Mouse (Mus musculus) CH12.LX (cell line): ENCODE data around the gene Rnf5. TPM values are rescaled to one million over a fixed set of nuclear protein-coding genes. Genes with fewer than 3 reads are reported as not detected.

Source experiments
- DNase-seq: peaks from one replicate; pipeline ENCODE4 v3.0.0-alpha.2; 2013; ENCODE audit errors: extremely low read depth
- H3K27ac ChIP-seq: 2 replicates; pipeline ENCODE4 v1.5.1; 2012; ENCODE audit warnings: low read depth, mild to moderate bottlenecking, control low read depth, moderate library complexity; ENCODE audit not compliant: insufficient read depth
- H3K27me3 ChIP-seq: replicated peaks from 2 replicates; pipeline ENCODE3; 2012; ENCODE audit warnings: inconsistent platforms
- H3K36me3 ChIP-seq, 2 experiments: replicated peaks in 1 of 2; 2 replicates each; pipeline versions ENCODE3 to v1.6.1; 2012; ENCODE audit warnings: inconsistent platforms in 1 of 2, low read length in 1 of 2, mild to moderate bottlenecking in 1 of 2, mixed read lengths in 1 of 2, moderate library complexity in 1 of 2; ENCODE audit not compliant: control insufficient read depth in 1 of 2, insufficient read depth in 1 of 2
- H3K4me1 ChIP-seq, 2 experiments: 2 replicates each; pipeline ENCODE4 v1.6.1; 2012; ENCODE audit warnings: inconsistent platforms in 1 of 2, moderate library complexity in 1 of 2; ENCODE audit not compliant: insufficient read depth in 2 of 2, control insufficient read depth in 1 of 2
- H3K4me2 ChIP-seq: 2 replicates; pipeline ENCODE4 v1.6.1; 2012; ENCODE audit warnings: low read depth, mild to moderate bottlenecking, control low read depth; ENCODE audit not compliant: poor library complexity, insufficient read depth, severe bottlenecking
- H3K4me3 ChIP-seq, 3 experiments: fragments of 150-350 bp in 1 of 3; sonication (generic) in 1 of 3; replicated peaks in 1 of 3; 2 replicates each; pipeline versions ENCODE3 to v1.5.1; 2011 to 2012; ENCODE audit warnings: low read depth in 2 of 3, low read length in 2 of 3, mild to moderate bottlenecking in 2 of 3, moderate library complexity in 2 of 3, control low read depth in 1 of 3, improper control_type of control experiment in 1 of 3, inconsistent platforms in 1 of 3, mixed read lengths in 1 of 3; ENCODE audit not compliant: poor library complexity in 1 of 3
- H3K79me2 ChIP-seq: replicated peaks from 2 replicates; pipeline ENCODE4 v1.6.1; 2012; ENCODE audit warnings: mild to moderate bottlenecking, moderate library complexity; ENCODE audit not compliant: control insufficient read depth, poor library complexity, insufficient read depth, severe bottlenecking; ENCODE audit errors: extremely low read depth
- H3K9ac ChIP-seq: 2 replicates; pipeline ENCODE4 v1.6.1; 2012; ENCODE audit warnings: low read depth, mild to moderate bottlenecking, control low read depth, moderate library complexity; ENCODE audit not compliant: insufficient read depth
- H3K9me3 ChIP-seq: replicated peaks from 2 replicates; pipeline ENCODE3; 2012; ENCODE audit warnings: low read length, inconsistent platforms, mixed read lengths
- BHLHE40 ChIP-seq: IDR thresholded peaks from 2 replicates; pipeline ENCODE4 v1.6.1; 2011; ENCODE audit warnings: mild to moderate bottlenecking, low read depth, low read length, improper control_type of control experiment
- CHD2 ChIP-seq: IDR thresholded peaks from 2 replicates; pipeline ENCODE4 v1.6.1; 2011; ENCODE audit warnings: low read length, improper control_type of control experiment
- E2F4 ChIP-seq: IDR thresholded peaks from 2 replicates; pipeline ENCODE4 v1.6.1; 2011; ENCODE audit warnings: low read depth, low read length, improper control_type of control experiment; ENCODE audit not compliant: insufficient replicate concordance
- ELF1 ChIP-seq: IDR thresholded peaks from 2 replicates; pipeline ENCODE4 v1.6.1; 2014; ENCODE audit warnings: low read depth, mild to moderate bottlenecking, inconsistent platforms, low read length, improper control_type of control experiment
- GABPA ChIP-seq: IDR thresholded peaks from 2 replicates; pipeline ENCODE4 v1.6.1; 2012; ENCODE audit warnings: low read depth, low read length, improper control_type of control experiment, inconsistent platforms; ENCODE audit not compliant: insufficient replicate concordance
- HCFC1 ChIP-seq: IDR thresholded peaks from 2 replicates; pipeline ENCODE4 v1.6.1; 2012; ENCODE audit warnings: low read depth, mild to moderate bottlenecking, inconsistent platforms, low read length, improper control_type of control experiment
- IRF4 ChIP-seq: IDR thresholded peaks from 2 replicates; pipeline ENCODE4 v1.6.1; 2014; ENCODE audit warnings: low read depth, mild to moderate bottlenecking, inconsistent platforms, low read length, improper control_type of control experiment
- JUND ChIP-seq: conservative IDR thresholded peaks from 2 replicates; pipeline ENCODE4 v1.6.1; 2011; ENCODE audit warnings: low read depth, low read length, improper control_type of control experiment
- MAFK ChIP-seq: IDR thresholded peaks from 2 replicates; pipeline ENCODE4 v1.6.1; 2011; ENCODE audit warnings: low read length, improper control_type of control experiment; ENCODE audit not compliant: insufficient replicate concordance
- MAX ChIP-seq: IDR thresholded peaks from 2 replicates; pipeline ENCODE4 v1.6.1; 2011; ENCODE audit warnings: low read length, improper control_type of control experiment
- MAZ ChIP-seq: IDR thresholded peaks from 2 replicates; pipeline ENCODE4 v1.6.1; 2012; ENCODE audit warnings: low read depth, mild to moderate bottlenecking, inconsistent platforms, low read length, improper control_type of control experiment, moderate library complexity
- MXI1 ChIP-seq: IDR thresholded peaks from 2 replicates; pipeline ENCODE4 v1.6.1; 2011; ENCODE audit warnings: mild to moderate bottlenecking, low read depth, low read length, improper control_type of control experiment
- MYC ChIP-seq: IDR thresholded peaks from 2 replicates; pipeline ENCODE4 v1.6.1; 2011; ENCODE audit warnings: low read depth, mild to moderate bottlenecking, improper control_type of control experiment, low read length
- NELFE ChIP-seq: IDR thresholded peaks from 2 replicates; pipeline ENCODE4 v1.6.1; 2011; ENCODE audit warnings: low read depth, low read length, improper control_type of control experiment
- PAX5 ChIP-seq: IDR thresholded peaks from 2 replicates; pipeline ENCODE4 v1.6.1; 2012; ENCODE audit warnings: low read length, inconsistent platforms, mixed read lengths
- POLR2A ChIP-seq: IDR thresholded peaks from 2 replicates; pipeline ENCODE4 v1.6.1; 2011; ENCODE audit warnings: low read depth, mild to moderate bottlenecking, improper control_type of control experiment, low read length
- RAD21 ChIP-seq: IDR thresholded peaks from 2 replicates; pipeline ENCODE4 v1.6.1; 2011; ENCODE audit warnings: low read depth, mild to moderate bottlenecking, low read length, improper control_type of control experiment, moderate library complexity
- SIN3A ChIP-seq: IDR thresholded peaks from 2 replicates; pipeline ENCODE4 v1.6.1; 2012; ENCODE audit warnings: low read length, improper control_type of control experiment, inconsistent platforms
- TCF12 ChIP-seq: IDR thresholded peaks from 2 replicates; pipeline ENCODE4 v1.6.1; 2014; ENCODE audit warnings: low read depth, mild to moderate bottlenecking, inconsistent platforms, low read length, improper control_type of control experiment
- UBTF ChIP-seq: IDR thresholded peaks from 2 replicates; pipeline ENCODE4 v1.6.1; 2012; ENCODE audit warnings: low read depth, mild to moderate bottlenecking, inconsistent platforms, low read length, improper control_type of control experiment, moderate library complexity
- USF1 ChIP-seq: IDR thresholded peaks from 2 replicates; pipeline ENCODE4 v1.6.1; 2014; ENCODE audit warnings: low read depth, mild to moderate bottlenecking, inconsistent platforms, low read length, improper control_type of control experiment
- ZC3H11A ChIP-seq: IDR thresholded peaks from 2 replicates; pipeline ENCODE4 v1.6.1; 2012; ENCODE audit warnings: low read depth, mild to moderate bottlenecking, inconsistent platforms, low read length, improper control_type of control experiment
- ZMIZ1 ChIP-seq: IDR thresholded peaks from 2 replicates; pipeline ENCODE4 v1.6.1; 2012; ENCODE audit warnings: low read depth, mild to moderate bottlenecking, inconsistent platforms, low read length, improper control_type of control experiment
- ZNF384 ChIP-seq: IDR thresholded peaks from 2 replicates; pipeline ENCODE4 v1.6.1; 2012; ENCODE audit warnings: low read depth, low read length, improper control_type of control experiment, inconsistent platforms
- dilution Hi-C: fragments of 300-500 bp; cut with MboI; formaldehyde crosslinking; loops from 2 replicates; pipeline ENCODE4 v1.14.3; 2020; ENCODE audit warnings: low sequenced_read_pairs; ENCODE audit not compliant: extremely low pct_unique_long_range_greater_than_20kb, extremely low pct_ligation_motif_present
- in situ Hi-C: fragments of 300-500 bp; cut with MboI; formaldehyde crosslinking; loops from 3 replicates; pipeline ENCODE4 v1.14.3; 2019; ENCODE audit warnings: low sequenced_read_pairs, low pct_ligation_motif_present, low pct_unique_long_range_greater_than_20kb, mixed read lengths
- polyA plus RNA-seq: library from polyadenylated mRNA; unstranded; fragments of >175 nt; gene quantifications from 2 replicates; pipeline ENCODE4 v1.2.1, GENCODE M21; 2012; ENCODE audit warnings: low read depth; ENCODE audit not compliant: insufficient read length
- total RNA-seq, 2 experiments: library from RNA; depleted of rRNA; stranded (reverse); fragments of 300-350 nt in 1 of 2; fragments of >200 nt in 1 of 2; gene quantifications; 2 replicates each; pipeline ENCODE4 v1.2.3; 2012 to 2014

Rnf5 gene
- total and polyA plus RNA-seq, 3 experiments = 8.4 to 35.1 (median 20.6) TPM

- peak; percentile 84 for TF ChIP-seq CHD2
- TF ChIP-seq PAX5 = no peak
- TF ChIP-seq SIN3A = no peak
- TF ChIP-seq E2F4 = no peak
- TF ChIP-seq ZNF384 = no peak
- peak; percentile 60 for TF ChIP-seq POLR2A
- TF ChIP-seq ELF1 = no peak; the same call in 1 of the 2 replicates
- TF ChIP-seq RAD21 = no peak
- TF ChIP-seq GABPA = no peak
- no peak for TF ChIP-seq ZC3H11A
- no peak for TF ChIP-seq USF1
- TF ChIP-seq HCFC1 = no peak
- TF ChIP-seq MAFK = no peak
- no peak for TF ChIP-seq MAX
- peak; percentile 45; the same call in 1 of the 2 replicates for TF ChIP-seq IRF4
- peak; percentile 39; the same call in 1 of the 2 replicates for TF ChIP-seq NELFE
- TF ChIP-seq TCF12 = 0 out of 2 replicates have a peak, but pooled peaks have one; percentile 19
- TF ChIP-seq ZMIZ1 = peak; percentile 39; the same call in 1 of the 2 replicates
- peak; percentile 95 for TF ChIP-seq MAZ
- H3K4me2 ChIP-seq = peak overlapping the region; percentile 73
- DNase-seq = peak; percentile 88
- peak overlapping the region; percentile 95 for H3K9ac ChIP-seq
- H3K27me3 ChIP-seq = no peaks in the 10 kb centered on the region
- peaks cover 16 to 34% of the 10 kb centered on the region in 2 experiments for H3K36me3 ChIP-seq
- peak overlapping the region; percentile 57 to 82 (median 63) for H3K4me3 ChIP-seq
- dilution Hi-C loops (no loop called here), in situ Hi-C loops (no loop called here)
- H3K4me1 ChIP-seq = peaks cover 8 to 41% of the 10 kb centered on the region in 2 experiments; a peak in 2 of 4 replicates
- H3K9me3 ChIP-seq = no peaks in the 10 kb centered on the region
- H3K27ac ChIP-seq = peak overlapping the region; percentile 85; the same call in 1 of the 2 replicates
- H3K79me2 ChIP-seq = no peaks in the 10 kb centered on the region; the same call in 1 of the 2 replicates
These were observed 11.5 kb downstream of the Rnf5 start for GRCm38 (mm10) chr17:34591994-34592375.

GRCm38 (mm10) chr17:34591029-34591993, 12.2 kb downstream of the Rnf5 start, which contains the start of gene Pbx2:
TSS of gene Pbx2 (plus strand) at chr17:34591266.
- Histone ChIP-seq H3K9ac (peak within 1 kb of the TSS; percentile 95), H3K4me1 (peaks cover 8 to 48% of the 10 kb centered on the region in 2 experiments; a peak in 2 of 4 replicates), H3K9me3 (no peaks in the 10 kb centered on the region), H3K79me2 (no peaks in the 10 kb centered on the region; the same call in 1 of the 2 replicates), H3K4me3 (peak within 1 kb of the TSS; percentile 63 to 88 (median 82)), H3K27ac (peak within 1 kb of the TSS; percentile 85), H3K36me3 (peaks cover 16 to 31% of the 10 kb centered on the region in 2 experiments), H3K27me3 (no peaks in the 10 kb centered on the region), H3K4me2 (peak within 1 kb of the TSS; percentile 73)
- no peak for TF ChIP-seq PAX5
- no peak for TF ChIP-seq ZC3H11A
- TF ChIP-seq ZMIZ1 = 0 out of 2 replicates have a peak, but pooled peaks have one; percentile 4
- no peak for TF ChIP-seq BHLHE40
- TF ChIP-seq UBTF = no peak
- no peak for TF ChIP-seq JUND
- 0 out of 2 replicates have a peak, but pooled peaks have one; percentile 44 for TF ChIP-seq MAZ
- 0 out of 2 replicates have a peak, but pooled peaks have one; percentile 17 for TF ChIP-seq CHD2
- no peak for TF ChIP-seq MXI1
- no peak for TF ChIP-seq MYC
- TF ChIP-seq SIN3A = 0 out of 2 replicates have a peak, but pooled peaks have one; percentile 42
- no peak for TF ChIP-seq IRF4
- DNase-seq = peak; percentile 50
- dilution Hi-C loops (no loop called here), in situ Hi-C loops (no loop called here)
